Mouse (Mus musculus): ENCODE measurements around the gene Tirap.

The Tirap gene

DNA sequence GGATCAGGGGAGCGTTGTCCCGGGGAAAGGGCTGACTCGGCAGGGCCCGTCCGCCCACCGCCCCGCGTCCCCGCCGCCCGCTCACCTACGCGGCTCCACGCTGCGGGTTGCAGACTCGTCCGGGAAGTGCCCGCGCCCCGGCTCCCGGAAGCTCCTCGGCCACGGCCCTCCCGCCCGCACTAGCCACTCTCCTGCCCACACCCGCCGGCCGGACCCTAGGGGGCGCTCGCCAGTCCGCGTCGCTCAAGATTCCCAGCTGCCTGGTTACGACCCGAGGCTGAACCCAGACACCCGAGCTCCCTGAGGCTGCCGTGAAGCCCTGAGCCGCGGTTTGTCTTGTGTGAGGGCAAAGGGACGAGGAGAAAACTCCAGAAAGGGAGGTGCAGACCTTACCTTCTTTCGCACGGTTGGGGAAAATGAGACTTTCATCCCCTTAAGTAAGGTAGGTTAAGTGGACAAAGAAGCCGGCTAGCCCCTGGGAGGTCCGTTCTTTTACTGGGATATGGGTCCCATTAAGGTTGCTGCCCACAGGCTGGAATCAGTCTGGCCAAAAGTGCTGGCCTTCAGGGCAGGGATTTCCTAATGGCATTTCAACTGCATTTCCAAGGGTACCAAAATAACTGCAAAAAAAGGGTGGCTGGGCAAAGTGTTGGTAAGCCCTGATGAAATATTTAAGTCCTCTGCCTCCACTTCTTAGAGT is at the start of gene Tirap, which contains the start of gene Srpr:
Gene Tirap (minus strand): TSS at position 520 of the 700 bp plus-strand sequence.
Gene Srpr (plus strand): TSS at position 404 of the 700 bp plus-strand sequence.
- DNase-seq (ENCODE audit: low spot score in 2 of 2) = peak; percentile 94 to 95

DNA sequence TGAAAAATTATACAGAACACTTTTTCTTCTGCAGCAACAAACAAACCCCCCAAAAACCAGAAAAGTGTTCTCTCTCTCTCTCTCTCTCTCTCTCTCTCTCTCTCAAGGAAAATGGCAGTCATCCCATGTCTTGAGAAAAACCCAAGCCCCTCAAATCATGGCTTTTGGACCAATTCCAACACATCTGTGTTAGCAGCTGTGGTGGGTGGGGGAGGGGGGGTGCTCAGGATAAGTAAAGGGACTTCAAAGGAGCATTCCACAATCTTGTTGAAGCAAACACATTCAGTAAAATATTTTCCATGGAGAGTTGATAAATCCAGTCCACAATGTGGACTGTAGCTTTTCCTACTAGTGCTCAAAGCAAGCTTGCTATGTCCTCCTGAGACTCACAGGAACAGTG is 49.4 kb upstream of the Tirap start:
- no peak for DNase-seq (ENCODE audit: low spot score in 2 of 2)

DNA sequence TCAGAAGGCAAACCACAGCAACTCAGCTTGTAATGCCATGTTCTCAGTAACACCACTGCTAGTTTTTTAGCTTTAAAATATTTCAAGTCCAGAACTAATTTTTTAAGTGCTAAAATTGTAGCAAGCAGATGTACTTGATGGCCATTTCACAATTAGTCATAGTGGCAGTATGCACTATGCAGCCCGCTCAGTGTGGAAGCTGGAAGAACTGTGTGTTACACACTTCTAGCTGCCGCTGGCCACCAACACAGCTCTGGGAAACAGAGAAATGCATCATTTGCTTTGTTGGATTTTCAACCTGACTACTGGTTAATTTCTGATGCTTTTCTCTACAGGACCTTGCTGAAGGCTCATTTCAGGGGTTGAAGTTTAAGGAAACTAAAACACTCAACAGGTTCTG is 47.3 kb upstream of the Tirap start:
- no peak for DNase-seq (ENCODE audit: low spot score in 2 of 2)

GRCm38 (mm10) chr9:35239734-35240133 is 39.6 kb upstream of the Tirap start:
- no peak for DNase-seq (ENCODE audit: low spot score in 2 of 2)

DNA sequence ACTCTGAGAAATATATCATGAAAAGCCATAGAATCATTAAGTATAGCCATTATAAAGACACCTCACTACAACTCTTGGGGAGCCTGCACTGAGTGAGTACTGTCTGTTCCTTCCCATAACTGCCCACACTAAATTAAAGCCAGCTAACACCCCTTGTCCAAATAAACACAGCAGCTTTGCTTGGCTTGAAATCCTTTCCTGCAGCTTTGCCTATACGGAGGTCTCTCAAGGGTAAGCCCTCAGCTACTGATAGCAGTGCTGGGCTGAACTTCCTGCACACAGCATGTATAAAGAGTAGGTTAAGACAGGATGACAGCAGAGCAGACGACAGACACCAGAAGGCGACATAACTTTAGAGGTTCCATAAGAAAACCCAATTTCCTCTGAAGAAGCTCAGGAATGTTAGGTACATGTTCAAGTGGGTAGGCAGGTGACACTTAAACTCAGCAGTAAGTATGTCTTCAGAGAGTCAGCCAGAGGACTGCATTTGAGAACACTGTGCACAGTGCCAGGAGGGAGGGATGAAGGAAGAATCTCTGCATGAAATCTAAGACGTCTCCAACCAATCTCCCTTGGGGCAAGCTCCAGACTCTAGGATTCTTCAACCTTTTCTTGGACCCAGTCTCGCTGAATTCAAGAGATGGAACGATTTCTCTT is 39.0 kb upstream of the Tirap start:
- DNase-seq (ENCODE audit: low spot score in 2 of 2) = no peak

DNA sequence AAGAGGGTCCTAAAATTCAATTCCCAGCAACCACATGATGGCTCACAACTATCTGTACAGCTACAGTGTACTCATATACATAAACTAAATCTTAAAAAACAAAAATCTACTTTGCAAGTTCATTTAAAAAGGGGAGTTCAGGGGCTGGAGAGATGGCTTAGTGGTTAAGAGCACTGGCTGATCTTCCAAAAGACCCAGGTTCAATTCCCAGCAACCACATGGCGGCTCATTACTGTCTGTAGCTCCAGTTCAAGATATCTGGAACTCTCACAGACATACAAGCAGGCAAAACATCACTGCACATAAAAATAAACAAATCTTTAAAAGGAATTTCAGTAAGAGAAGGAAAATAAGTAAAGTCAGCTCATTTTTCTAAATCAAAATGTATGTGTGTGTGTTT is 38.3 kb upstream of the Tirap start:
- DNase-seq (ENCODE audit: low spot score in 2 of 2) = no peak

GRCm38 (mm10) chr9:35235996-35236395 is 35.9 kb upstream of the Tirap start:
- DNase-seq (ENCODE audit: low spot score in 2 of 2) = no peak

DNA sequence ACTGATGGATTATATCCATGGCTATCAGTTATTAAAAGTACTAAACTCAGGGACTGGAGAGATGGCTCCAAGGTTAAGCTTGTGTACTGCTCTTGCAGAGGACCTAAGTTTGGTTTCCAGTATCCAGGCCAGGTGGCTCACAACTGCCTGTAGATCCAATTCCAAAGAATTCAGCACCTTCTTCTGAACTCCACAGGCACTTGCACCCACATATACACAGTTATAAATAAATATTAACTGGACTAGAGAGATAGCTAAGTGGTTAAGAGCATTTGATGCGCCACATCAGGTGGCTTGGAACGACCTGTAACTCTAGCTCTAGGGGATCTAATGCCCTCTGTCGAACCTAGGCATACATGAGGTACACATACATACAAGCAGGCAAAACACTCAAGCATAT is 28.6 kb upstream of the Tirap start:
- DNase-seq (ENCODE audit: low spot score in 2 of 2) = no peak

- DNase-seq (ENCODE audit: low spot score in 2 of 2) = no peak
Observed at GRCm38 (mm10) chr9:35223466-35223865, 23.4 kb upstream of the Tirap start.

- DNase-seq (ENCODE audit: low spot score in 2 of 2) = no peak
Observed at GRCm38 (mm10) chr9:35217963-35218362, 17.9 kb upstream of the Tirap start.

DNA sequence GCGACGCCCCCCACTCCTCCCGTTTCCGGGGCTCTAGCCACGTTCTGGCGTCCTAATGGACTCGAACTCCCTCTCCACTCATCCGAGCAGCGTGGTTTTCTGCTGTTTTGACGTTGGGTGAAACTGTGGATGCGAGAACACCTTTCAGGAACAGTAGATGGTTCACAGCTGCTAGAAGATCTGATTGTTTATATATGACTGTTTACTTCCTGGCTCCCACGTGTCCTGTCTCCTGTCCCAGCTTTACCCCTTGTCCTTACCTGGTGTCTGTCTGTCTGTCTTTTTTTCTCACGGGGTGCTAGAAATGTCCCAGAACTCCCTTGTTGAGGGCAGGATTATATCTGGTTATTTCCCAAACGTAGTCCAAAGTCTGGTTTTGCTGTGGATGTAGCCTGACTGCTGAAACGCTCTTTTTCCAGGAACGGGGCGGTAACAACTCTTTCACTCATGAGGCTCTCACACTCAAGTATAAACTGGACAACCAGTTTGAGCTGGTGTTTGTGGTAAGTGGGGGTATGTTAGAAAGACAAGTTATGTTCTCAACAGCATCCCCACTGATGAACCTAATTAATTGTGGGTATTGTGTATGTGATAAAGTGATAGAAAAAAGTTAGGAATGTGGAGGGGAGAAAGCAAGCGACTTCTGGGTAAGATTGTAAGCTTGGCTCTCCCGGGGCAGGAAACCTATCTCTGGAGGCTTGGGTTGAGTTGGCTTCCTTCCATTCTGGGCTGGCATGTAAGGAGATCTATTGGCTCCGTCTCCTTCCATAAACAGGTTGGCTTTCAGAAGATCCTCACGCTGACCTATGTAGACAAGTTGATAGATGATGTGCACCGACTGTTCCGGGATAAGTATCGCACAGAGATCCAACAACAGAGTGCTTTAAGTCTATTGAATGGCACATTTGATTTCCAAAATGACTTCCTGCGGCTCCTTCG is 11.8 kb upstream of the Tirap start:
- no peak for DNase-seq (ENCODE audit: low spot score in 2 of 2)

DNA sequence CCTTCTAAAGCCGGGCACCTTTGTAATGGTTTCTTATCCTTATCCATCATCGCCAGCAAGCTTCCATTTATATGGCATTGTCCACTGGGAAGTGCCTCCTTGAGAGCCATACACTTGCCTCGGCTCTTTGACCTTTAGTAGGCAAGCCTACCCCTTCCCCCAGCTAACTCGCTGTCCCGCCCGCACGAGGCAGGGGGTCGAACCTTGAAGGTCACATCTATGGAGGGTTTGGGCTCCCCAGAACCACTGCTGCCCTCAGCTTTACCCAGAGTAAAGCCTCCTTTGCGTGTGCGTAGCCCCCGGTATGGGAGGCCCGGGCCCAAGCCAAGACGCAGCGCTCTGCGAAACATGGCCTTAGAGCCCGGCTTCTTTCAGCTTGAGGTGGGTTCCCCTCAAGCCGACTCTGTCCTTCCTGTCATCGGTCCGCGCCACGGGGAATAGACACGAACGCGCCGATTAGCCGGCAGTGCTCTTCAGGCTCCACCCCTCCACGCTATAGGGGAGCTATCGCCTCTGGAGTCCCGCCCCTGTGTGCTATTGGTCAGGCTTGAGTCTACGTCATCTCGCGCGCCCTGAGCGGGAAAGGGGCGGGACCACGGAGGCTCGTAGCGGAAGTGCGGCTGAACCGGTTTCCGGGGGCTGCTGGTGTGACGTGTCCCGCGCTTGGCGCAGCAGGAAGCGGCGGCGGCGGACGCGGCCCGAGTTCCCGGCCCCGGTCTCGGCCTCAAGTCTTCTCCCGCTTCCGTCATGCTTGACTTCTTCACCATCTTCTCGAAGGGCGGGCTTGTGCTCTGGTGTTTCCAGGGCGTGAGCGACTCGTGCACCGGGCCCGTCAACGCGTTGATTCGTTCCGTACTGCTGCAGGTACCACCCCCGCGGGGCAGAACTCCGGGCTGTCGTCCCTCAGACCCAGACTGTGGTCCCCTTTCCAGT is 10.7 kb upstream of the Tirap start, which contains the start of gene Foxred1:
Gene Foxred1 (minus strand): TSS at position 514 of the 933 bp plus-strand sequence.
- peak; percentile 96 to 99 for DNase-seq (ENCODE audit: low spot score in 2 of 2)

DNA sequence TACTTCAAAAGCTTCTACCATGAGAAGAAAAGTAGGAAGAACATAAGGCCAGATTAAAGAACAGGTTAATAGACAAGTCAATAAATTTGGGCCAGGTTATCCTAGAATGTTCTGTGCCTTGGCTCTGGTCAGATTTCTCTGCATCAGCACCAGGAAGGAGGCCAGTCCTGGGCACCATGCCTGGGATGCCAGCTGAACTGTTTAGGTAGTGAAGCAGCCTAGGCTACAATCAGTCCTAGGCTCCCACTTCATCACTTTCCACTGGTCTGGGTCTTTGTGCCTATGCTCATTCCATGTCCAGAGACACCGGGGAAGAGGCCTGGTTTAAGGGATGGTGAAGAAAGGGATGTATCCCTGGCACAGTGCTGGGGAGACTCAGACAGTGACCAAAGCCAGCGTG is 4.3 kb upstream of the Tirap start:
- DNase-seq (ENCODE audit: low spot score in 2 of 2) = no peak

DNA sequence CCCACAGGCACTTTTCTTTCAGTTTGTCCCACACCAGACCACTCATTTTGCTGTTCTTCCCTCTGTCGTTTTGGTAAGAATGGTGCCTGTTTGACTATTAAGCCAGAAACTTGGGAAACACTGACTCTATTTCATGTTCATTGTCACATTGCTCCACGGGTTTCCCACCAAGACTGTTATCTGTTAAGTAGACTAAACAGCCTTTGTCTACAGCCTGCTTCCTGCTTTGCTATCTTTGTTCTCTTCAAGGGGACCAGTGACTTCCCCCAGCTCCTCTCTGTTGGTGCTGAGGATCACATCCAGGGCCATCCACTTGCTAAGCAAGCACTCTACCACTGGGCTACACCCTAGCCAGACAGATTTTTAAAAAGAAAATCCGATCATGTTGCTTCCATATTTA is 3.4 kb upstream of the Tirap start:
- DNase-seq (ENCODE audit: low spot score in 2 of 2) = no peak

DNA sequence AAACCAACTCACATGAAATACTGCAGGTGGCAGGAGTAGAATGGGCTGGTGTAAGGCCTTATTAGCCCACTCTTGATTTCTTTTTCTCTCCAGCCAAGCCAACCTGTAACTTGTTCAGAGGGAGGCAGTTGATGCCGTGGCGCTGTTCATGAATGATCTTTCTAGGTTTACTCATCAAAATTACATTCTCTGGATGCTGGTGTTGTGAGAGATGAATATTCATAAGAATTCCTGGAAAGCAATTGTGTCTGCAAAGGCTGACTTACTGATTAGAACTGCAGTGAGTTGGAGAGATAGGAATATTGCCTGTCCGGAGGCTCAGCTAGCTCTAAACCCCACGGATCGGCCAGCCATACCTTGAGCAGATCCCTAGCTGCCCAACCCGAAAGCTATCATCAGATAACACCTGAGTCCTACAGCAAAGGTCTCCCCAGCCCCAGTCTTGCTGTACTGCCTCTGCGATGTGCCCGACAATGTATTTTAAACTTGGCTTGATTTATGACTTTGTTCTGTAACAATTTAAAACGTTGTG is 504 bp upstream of the Tirap start:
- DNase-seq (ENCODE audit: low spot score in 2 of 2) = no peak

DNA sequence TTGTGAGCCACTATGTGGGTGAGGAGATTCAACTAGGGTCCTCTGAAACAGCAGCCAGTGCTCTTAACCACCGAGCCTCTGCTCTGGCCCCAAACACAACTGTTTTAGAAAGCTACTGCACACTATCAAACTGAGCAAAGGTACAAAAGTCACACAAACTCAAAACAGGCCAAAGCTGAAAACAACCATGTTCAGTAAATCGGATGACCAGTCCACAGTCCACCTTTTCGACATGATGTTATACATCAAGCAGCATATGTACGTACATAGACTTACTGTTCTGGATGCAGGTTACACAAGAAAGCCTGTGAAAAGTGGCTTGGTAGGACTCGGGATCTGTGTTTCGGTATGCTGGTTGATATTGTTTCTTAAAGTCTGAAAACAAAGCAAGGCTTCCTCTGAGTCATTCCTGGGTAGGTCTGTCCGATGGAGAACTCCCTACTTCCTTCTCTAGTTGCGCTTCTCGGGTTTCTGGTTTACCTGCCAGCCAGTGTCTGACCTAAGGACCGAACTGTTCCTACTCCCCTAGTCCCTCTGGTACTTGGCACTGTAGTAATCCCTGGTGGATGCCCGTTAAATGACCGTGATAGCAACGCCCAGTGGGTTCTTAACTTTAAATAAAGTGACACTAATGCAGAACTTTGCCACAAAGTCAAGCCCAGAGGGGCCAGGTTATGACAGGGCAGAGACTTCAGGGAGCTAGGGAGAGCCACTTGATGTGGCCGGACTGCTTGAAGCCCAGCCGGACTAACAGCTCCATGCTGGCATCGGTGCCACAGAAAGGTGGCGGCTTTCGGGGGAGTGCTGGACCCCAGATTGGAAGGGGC is 933 bp downstream of the Tirap start:
- no peak for DNase-seq (ENCODE audit: low spot score in 2 of 2)

GRCm38 (mm10) chr9:35198351-35198750 is 1.7 kb downstream of the Tirap start:
- DNase-seq (ENCODE audit: low spot score in 2 of 2) = no peak

DNA sequence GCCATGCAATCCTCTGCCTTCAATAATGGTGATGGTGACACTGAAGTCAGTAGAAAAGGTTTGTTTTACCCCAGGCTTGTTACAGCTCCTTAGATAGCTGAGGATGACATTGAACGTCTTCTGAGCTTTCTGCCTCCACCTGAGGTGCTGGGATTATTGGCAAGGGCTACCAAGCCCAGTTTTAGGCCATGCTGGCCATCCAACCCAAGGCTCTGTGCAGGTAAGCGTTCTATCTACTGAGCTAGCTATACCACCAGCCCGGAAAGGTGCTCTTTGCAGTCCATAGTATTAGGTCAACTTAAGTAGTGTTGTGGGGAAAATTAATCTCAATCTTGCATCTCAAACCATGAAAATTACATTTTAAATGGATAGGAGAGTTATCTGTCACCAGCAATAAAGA is 2.5 kb downstream of the Tirap start:
- DNase-seq (ENCODE audit: low spot score in 2 of 2) = no peak

GRCm38 (mm10) chr9:35194048-35194447 is 6.0 kb downstream of the Tirap start:
- no peak for DNase-seq (ENCODE audit: low spot score in 2 of 2)

DNA sequence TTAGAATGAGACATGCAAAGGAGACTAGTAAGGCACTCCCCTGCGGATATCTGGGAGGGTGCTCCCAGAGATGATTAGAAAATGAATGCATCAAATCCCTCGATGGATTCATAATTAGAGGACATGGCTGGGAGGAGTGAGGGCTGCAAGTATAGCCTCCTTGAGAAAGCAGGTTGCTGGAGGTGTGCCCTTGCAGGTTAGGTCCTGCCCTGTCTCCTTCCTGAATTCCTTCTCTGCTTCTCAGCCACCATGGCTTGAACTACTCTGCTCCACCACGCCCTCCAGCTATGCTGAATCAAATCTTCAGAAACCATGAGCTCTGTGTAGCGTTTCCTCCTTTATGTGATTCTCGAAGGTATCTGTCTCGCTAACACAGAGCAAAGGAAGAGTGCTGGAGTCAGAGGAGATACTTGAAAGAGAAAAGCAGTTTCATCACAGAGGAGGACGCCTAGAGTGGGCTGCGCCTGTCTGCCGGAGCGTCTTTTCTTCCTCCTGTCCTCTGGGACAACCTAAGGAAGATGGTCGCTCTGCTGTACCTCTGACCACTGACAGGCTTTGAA is 7.0 kb downstream of the Tirap start:
- no peak for DNase-seq (ENCODE audit: low spot score in 2 of 2)
